Mouse (Mus musculus) left cerebral cortex, postnatal 4 days (tissue): Measurements from ENCODE around the gene Rae1. TPM values are rescaled to one million over a fixed set of nuclear protein-coding genes. Genes with fewer than 3 reads are reported as not detected.
A peak's percentile ranks its signal among the peaks of the same experiment; 100 is the strongest.

ENCODE experiments used
- DNase-seq: peaks from one replicate; pipeline ENCODE4 v3.0.0-alpha.2; 2022
- intact Hi-C: fragments of 180-260 bp; cut with DNase I; formaldehyde crosslinking; loops from one replicate; pipeline ENCODE4 v1.15.1; 2025
- total RNA-seq, 2 experiments: library from RNA; stranded (reverse); gene quantifications; 2 replicates each; pipeline ENCODE4 v1.2.3; 2021

The Rae1 gene
- total RNA-seq, 2 experiments from 2014 or later: 85.7 to 98.0 TPM

- intact Hi-C loops: loop anchor here (5.0 kb wide), 1 partner anchor 158 kb away; no protein-coding TSS in a partner anchor
- DNase-seq: no peak
Observed at GRCm38 (mm10) chr2:172990161-172990560, 9.8 kb upstream of the Rae1 start.

DNA sequence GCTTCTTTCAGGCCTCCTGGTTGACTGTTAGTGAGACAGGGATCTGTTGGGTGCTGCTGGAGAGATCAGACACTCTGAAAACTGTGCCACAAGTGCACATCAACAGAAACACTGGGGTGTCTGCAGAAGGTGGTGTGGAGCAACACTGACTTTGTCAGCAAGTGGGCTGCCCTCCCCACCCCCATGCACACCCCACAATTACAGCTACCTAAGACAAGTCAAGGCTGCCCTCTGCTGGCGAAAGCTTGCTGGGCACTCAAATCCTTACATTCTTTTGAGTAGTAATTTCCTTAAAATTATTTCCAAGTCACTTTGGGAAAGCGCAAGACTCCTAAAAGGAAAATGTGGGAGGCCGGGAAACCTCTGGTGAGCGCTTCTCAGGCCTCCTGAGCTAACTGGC is 3.7 kb upstream of the Rae1 start:
- intact Hi-C loops: loop anchor here (5.0 kb wide), 1 partner anchor 519 kb away; no protein-coding TSS in a partner anchor
- peak; percentile 84 for DNase-seq

GRCm38 (mm10) chr2:172997748-172998147 is 2.2 kb upstream of the Rae1 start:
- intact Hi-C loops: loop anchor here (2.0 to 5.0 kb wide), 2 partner anchors 49 to 520 kb away; no protein-coding TSS in a partner anchor
- DNase-seq: no peak

DNA sequence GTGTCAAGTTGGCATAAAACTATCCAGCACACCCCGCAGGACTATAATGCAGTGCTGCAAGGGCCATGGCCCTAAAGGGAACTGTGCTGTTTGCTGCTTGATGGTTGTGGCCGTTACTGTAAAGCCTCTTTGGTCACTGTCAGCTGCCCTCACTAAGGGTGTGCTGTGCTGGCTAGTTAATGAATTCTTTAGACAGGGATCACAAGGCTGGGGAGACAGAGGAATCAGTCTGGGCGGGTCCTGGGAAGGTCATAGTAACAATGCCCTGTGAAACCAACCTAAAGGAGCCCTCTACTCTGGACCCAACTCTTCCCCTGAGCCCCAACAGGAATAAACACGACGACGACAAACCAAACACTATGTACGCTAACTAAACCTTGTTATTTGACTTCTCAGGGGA is 1.4 kb upstream of the Rae1 start:
- intact Hi-C loops: loop anchor here (2.0 to 5.0 kb wide), 2 partner anchors 48 to 521 kb away; no protein-coding TSS in a partner anchor
- DNase-seq: no peak

DNA sequence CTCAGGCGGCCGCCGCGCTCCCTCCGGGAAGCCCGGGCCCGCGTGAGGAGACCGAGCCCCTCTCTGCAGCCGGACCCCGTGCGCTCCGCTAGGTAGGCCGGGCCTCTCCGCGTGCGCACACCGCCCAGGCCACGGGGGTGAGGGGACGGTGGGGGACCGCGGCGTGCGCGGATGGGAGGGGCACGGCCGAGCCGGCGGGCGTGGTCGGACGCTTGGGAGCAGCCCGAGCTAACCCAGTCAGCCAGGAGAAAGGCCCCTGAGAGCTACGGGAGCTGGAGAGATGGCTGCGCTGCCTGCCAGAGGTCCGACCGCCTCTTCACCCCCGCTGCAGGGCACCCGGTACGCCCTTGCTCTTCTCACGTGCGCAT is 352 bp downstream of the Rae1 start:
- intact Hi-C loops: loop anchor here (5.0 kb wide), 1 partner anchor 87 kb away; no protein-coding TSS in a partner anchor
- DNase-seq: peak; percentile 62

DNA sequence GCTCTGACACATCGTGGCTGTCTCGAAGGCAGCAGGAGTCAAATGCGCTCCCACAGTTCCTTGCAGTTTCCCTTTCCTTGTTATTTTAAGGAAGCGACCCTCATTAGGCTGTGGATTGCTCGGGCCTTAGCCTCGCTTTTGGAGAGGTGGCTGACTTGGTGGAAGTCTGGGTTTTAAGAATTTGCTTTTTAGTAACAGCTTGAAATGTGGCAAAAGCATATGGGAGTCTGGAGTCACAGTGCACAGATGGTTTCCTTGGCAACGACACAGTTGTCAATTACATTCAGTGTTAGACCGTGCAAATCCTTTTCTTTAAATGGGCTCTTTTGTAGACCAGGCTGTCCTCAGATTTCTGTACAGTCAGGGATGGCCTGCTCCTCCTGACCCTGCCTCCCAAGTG is 1.0 kb downstream of the Rae1 start:
- intact Hi-C loops: loop anchor here (5.0 kb wide), 1 partner anchor 86 kb away; no protein-coding TSS in a partner anchor
- no peak for DNase-seq

DNA sequence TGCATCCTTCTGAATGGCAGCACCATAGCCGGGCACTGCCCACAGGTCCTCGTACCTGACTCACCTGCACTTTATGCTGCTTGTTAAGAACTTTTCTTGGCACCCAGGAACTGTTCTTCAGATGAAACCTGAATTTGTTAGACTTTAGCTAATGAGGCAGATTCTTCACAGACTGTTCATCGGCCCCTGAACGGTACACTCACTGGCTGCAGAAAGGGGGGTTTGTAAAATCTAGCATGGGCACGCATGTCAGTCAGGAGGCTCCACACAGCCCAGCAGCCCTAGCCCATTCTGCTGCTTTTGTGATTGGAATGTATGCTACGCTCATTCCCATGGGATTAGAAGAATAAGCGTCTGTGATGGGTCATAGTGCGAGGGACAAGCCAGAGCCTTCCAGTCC is 3.8 kb downstream of the Rae1 start:
- no peak for DNase-seq
- intact Hi-C loops: loop anchor here (5.0 kb wide), 1 partner anchor 84 kb away; no protein-coding TSS in a partner anchor

DNA sequence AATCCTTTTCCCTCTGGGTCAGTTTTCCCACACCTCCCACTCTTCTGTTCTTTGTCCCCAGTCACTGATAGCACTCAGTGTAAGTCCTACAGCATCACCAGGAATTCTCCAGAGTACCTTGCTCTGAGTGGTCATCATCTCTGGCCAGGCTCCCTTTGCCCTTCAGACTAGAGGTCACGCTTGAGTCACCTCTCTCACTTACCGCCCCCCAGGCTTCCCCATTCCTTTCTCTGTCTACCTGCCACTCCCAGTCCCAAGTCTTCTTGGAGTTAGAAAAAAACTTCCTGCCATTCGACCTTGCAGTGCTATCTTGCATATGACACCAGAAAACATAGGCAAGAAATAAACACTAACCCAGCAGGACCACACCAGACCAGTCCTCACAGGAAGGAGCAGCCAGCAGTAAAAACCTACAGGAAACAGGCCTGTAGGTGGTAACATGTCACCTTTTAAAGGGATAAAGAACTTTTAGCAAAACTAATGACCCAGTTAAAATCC is 10.4 kb downstream of the Rae1 start:
- intact Hi-C loops: no loop called here
- DNase-seq: no peak

- no peak for DNase-seq
- intact Hi-C loops: no loop called here
Observed at GRCm38 (mm10) chr2:173011440-173011839, 11.5 kb downstream of the Rae1 start.

GRCm38 (mm10) chr2:173014741-173015287 is 14.9 kb downstream of the Rae1 start:
- intact Hi-C loops: no loop called here
- DNase-seq: no peak

- no peak for DNase-seq
- intact Hi-C loops: no loop called here
Observed at GRCm38 (mm10) chr2:173017940-173018339, 18.0 kb downstream of the Rae1 start.

DNA sequence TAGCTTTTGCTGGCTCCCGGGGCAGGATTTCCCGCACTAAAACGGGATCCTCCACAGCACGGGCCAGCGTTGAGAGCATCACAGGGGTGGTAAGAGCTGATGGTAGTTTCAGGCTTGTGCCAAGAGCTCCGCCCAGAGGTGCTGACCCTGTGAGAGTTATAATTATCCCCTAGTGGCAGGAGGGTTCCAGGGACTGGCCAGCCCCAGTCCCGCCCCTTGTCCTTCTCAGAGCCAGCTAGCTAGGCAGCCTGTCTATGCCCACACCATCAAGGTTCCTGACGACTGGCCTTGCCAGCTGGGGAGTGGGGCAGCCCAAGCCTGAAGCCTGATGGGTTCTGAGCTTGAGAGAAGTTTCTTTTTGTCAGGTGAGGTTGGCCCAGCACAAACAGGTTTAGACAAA is 18.7 kb downstream of the Rae1 start:
- intact Hi-C loops: no loop called here
- no peak for DNase-seq

GRCm38 (mm10) chr2:173019322-173019721 is 19.4 kb downstream of the Rae1 start:
- DNase-seq: no peak
- intact Hi-C loops: no loop called here

- intact Hi-C loops: no loop called here
- DNase-seq: peak; percentile 85
Observed at GRCm38 (mm10) chr2:173019790-173020189, 19.9 kb downstream of the Rae1 start.

GRCm38 (mm10) chr2:173020430-173020829 is 20.5 kb downstream of the Rae1 start, which contains the start of gene Rbm38:
TSS of gene Rbm38 (plus strand) at chr2:173020498.
- intact Hi-C loops: no loop called here

GRCm38 (mm10) chr2:173021633-173022055 is 21.7 kb downstream of the Rae1 start:
- intact Hi-C loops: no loop called here
- peak; percentile 96 for DNase-seq

More at GRCm38 (mm10) chr2:173020430-173020829, 20.5 kb downstream of the Rae1 start, which contains the start of gene Rbm38:
- DNase-seq: no peak

GRCm38 (mm10) chr2:173022056-173022681 is 22.3 kb downstream of the Rae1 start:
- DNase-seq: peak; percentile 53
- intact Hi-C loops: no loop called here

DNA sequence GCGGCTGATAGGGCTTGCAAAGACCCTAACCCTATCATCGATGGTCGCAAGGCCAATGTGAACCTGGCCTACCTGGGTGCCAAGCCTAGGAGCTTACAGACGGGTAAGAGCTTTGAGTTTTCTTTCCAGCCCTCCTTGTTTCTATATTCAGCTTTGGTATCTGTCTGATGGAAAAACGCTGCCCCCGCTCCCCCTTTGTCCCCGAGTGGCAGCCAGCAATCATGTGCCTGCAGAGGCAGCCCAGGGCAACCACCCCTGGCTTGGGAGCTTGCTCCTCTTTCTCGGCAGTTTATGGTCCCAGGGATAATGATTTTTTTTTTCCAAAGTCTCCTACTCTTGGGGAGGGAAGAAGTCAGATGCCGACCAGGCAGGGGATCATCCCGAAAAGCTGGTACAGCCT is 22.9 kb downstream of the Rae1 start:
- DNase-seq: no peak
- intact Hi-C loops: no loop called here

DNA sequence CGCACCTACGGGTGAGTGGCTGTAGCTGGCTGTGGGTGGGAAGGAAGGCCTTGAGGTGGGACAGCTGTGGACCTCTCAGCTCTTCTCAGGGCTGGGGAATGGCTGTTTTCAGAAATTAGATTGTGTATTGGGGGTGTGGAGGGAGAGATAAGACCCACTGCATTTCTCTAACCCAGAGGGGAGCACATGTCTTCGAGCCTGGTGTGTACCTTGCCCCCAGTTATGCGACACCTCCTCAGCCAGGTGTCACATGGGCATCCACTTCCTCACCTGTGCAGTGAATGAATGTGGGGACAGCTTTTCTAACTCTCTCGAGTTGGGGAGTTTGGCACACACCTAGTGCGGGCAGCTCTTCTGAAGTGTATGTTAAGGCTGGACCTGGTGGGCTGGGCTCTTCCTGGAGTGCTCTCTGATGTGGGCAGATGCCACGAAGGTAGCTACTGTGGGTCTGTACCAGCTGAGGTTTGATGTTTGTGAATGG is 23.5 kb downstream of the Rae1 start:
- intact Hi-C loops: no loop called here

DNA sequence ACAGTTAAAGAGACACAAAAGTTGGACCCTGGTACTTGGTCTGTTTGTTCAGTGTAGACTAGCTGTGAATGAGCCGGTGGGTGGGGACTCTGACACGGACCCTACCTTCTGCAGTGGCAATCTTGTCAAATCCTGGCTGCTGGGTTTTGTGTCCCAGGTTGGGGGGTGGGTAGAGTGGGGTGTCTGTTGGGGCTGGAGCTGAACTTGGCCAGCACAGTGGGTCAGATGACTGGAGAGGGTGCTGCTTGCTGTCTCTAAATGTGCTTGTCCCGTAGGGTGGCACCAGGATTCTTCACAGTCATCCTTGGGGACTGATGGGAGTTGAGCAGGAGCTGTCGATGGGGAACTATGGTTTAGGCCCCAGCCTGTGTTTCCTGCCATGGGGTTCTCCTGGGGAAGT is 24.0 kb downstream of the Rae1 start:
- DNase-seq: no peak
- intact Hi-C loops: no loop called here

More for the DNA sequence above, 23.5 kb downstream of the Rae1 start:
- no peak for DNase-seq

- intact Hi-C loops: no loop called here
- no peak for DNase-seq
Observed at GRCm38 (mm10) chr2:173024392-173024791, 24.5 kb downstream of the Rae1 start.

DNA sequence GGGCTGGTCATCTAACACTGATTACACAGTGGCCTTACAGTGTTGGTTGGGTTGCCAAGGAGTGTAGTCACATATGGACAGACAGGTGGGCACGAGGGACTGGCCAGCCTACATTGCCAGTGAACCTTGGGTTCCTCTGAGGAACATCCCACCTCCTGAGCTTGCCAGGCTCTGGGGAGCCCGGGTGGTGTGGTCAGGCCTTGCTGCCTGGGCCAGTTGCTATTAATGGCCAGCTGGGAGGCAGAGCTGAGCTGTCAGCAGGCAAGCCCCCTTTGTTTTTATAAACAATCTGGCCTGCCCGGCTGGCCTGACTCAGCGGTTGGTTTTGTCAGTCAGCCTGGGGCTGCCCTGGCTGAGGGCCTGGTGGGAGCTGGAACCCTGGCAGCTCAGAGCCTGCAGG is 25.0 kb downstream of the Rae1 start:
- intact Hi-C loops: no loop called here
- peak; percentile 62 for DNase-seq
